In genomic region chr11:35011521-35012476, GRCm38 (mm10) we compare ENCODE assay signal across 10 mouse cellular contexts.
DNase-seq lines count a peak whose midpoint lies in the region; ATAC-seq and TF ChIP-seq lines count a peak whose summit lies in the region.
"Had no signal": no experiment of that assay in that cellular context is flagged by ENCODE, and none has a peak within 500 bp of the region (broad histone marks: within the 10 kb centered on the region; RNA-seq: fewer than 3 reads in every experiment).

No protein-coding gene starts in this region.

- peak overlapping the region; percentile 33 for H3K4me2 ChIP-seq in lung, embryonic 15.5 days
- H3K4me2 ChIP-seq in forebrain, postnatal 0 days (ENCODE audit: low read depth), result peak overlapping the region; percentile 25; the same call in 1 of the 2 replicates

- H3K9me3 ChIP-seq in lung, embryonic 15.5 days, result no peaks in the 10 kb centered on the region
- H3K9me3 ChIP-seq in forebrain, postnatal 0 days (ENCODE audit: low read length), result no peaks in the 10 kb centered on the region

- H3K36me3 ChIP-seq in lung, embryonic 15.5 days, result no peaks in the 10 kb centered on the region
- H3K36me3 ChIP-seq in forebrain, postnatal 0 days (ENCODE audit: insufficient read depth), result no peaks in the 10 kb centered on the region

- H3K27me3 ChIP-seq in lung, embryonic 15.5 days, result no peaks in the 10 kb centered on the region
- H3K27me3 ChIP-seq in forebrain, postnatal 0 days (ENCODE audit: insufficient read depth, low read length), result no peaks in the 10 kb centered on the region

- ATAC-seq in lung, embryonic 15.5 days (ENCODE audit: borderline replicate concordance, extremely low read depth, low FRiP score, low TSS enrichment), result peak; percentile 66; the same call in 1 of the 2 replicates
- peak; percentile 74; the same call in 1 of the 2 replicates for ATAC-seq in forebrain, postnatal 0 days

- no peak for DNase-seq in lung, adult 18-20 months
- peak; percentile 75 for DNase-seq in forebrain, postnatal 0 days
- peak; percentile 40 to 81 for DNase-seq in left cerebral cortex, postnatal 25 days (ENCODE audit: low spot score in 2 of 2)
- DNase-seq in right cerebral cortex, postnatal 36 days (ENCODE audit: low spot score in 2 of 2), result peak; percentile 24 to 25
- DNase-seq in kidney, postnatal 14 days, result no peak
- DNase-seq in kidney, adult 9 months, result no peak
- no peak for DNase-seq in cerebellum, adult 9-11 months
- DNase-seq: cerebellum, adult 18-20 months; heart, postnatal 36 days had no signal

- intact Hi-C loops in left cerebral cortex, postnatal 25 days (cut with DNase I), result loop anchor here (1.0 kb wide), 1 partner anchor 110 kb away; the partner anchor contains the start of gene Slit3

- no peak overlapping the region for H3K4me3 ChIP-seq in lung, embryonic 15.5 days
- no peak overlapping the region for H3K4me3 ChIP-seq in forebrain, postnatal 0 days (ENCODE audit: low read depth, low read length)

- no peak overlapping the region for H3K27ac ChIP-seq in lung, embryonic 15.5 days
- peak overlapping the region; percentile 16 for H3K27ac ChIP-seq in forebrain, postnatal 0 days (ENCODE audit: low read depth, low read length)

- peaks cover 17% of the 10 kb centered on the region for H3K4me1 ChIP-seq in lung, embryonic 15.5 days
- no peaks in the 10 kb centered on the region for H3K4me1 ChIP-seq in forebrain, postnatal 0 days (ENCODE audit: insufficient read depth)

- TF ChIP-seq CTCF in forebrain, postnatal 0 days (IDR thresholded peaks at IDR 0.05; ENCODE audit: low read depth), result no peak

- no peak overlapping the region for H3K9ac ChIP-seq in lung, embryonic 15.5 days
- H3K9ac ChIP-seq in forebrain, postnatal 0 days, result no peak overlapping the region

- WGBS in lung, embryonic 15.5 days, result 13% methylated on average over 24 of the region's 24 CpGs
- WGBS in forebrain, postnatal 0 days, result 40% methylated on average over 24 of the region's 24 CpGs

Comparison
In these comparisons a context has a peak if more than half of its experiments do, and no peak if none do; other contexts are left out.
1. DNase-seq: peak in forebrain, postnatal 0 days (single experiment), left cerebral cortex, postnatal 25 days (2 of 2) and right cerebral cortex, postnatal 36 days (2 of 2); none in lung, adult 18-20 months (0 of 2), kidney, postnatal 14 days (single experiment), kidney, adult 9 months (single experiment) and cerebellum, adult 9-11 months (single experiment).